Mouse (Mus musculus) layer of hippocampus, adult 2 months (tissue): ENCODE measurements at regions not wholly inside any gene's neighbourhood (a gene's known extent, or its start where the extent isn't known, plus 50 kb on each side); places are given as distances from the start of the nearest gene placed in this dataset.
"Not testable (repeated sequence)": the region's sequence is repeated elsewhere in the genome, so short reads cannot be mapped to it uniquely, and the experiment has no call there.

Experiments
- DNase-seq, 2 experiments: peaks; one replicate each; pipeline ENCODE4 v3.0.0; 2022; ENCODE audit warnings: low spot score in 2 of 2
- H3K27ac ChIP-seq: fragments of 200-600 bp; 2 replicates; pipeline ENCODE4 v1.8.1; 2022
- H3K4me3 ChIP-seq: fragments of 200-600 bp; 2 replicates; pipeline ENCODE4 v1.8.1; 2022; ENCODE audit warnings: mild to moderate bottlenecking
- CTCF ChIP-seq: fragments of 200-600 bp; conservative IDR thresholded peaks from 2 replicates; pipeline ENCODE4 v1.8.1; 2022; ENCODE audit warnings: antibody characterized with exemption, mild to moderate bottlenecking, moderate library complexity

GRCm38 (mm10) chr11:41728839-41729238, 271.8 kb downstream of the Gabrg2 start:
- DNase-seq, result no peak
- TF ChIP-seq CTCF, result no peak
- H3K27ac ChIP-seq, result no peak overlapping the region
- no peak overlapping the region for H3K4me3 ChIP-seq

GRCm38 (mm10) chr11:41716616-41717015, 284.0 kb downstream of the Gabrg2 start:
- DNase-seq, result no peak
- Histone ChIP-seq H3K27ac (no peak overlapping the region), H3K4me3 (no peak overlapping the region)
- no peak for TF ChIP-seq CTCF

- no peak overlapping the region for H3K27ac ChIP-seq
- TF ChIP-seq CTCF, result no peak
- no peak overlapping the region for H3K4me3 ChIP-seq
- no peak for DNase-seq
These were observed 310.0 kb downstream of the Gabrg2 start for GRCm38 (mm10) chr11:41690682-41691081.

DNA sequence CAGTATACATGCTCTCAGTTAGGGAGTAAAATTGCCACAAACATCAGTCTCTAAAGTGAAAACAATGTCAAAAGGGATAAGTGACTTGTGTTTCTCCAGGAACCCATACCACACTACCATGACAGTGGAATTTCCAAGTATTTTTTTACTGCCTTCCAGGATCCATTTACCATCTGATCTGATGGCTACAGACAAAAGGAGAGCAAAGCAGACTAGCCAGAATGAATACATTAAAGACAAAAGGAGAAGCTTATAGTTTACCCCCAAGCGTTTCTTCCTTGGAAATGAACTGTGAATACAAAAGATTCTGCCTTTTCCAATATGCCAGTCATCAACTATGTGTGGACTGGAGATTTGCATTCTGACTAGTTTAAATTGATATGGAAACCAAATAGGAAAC, 317.7 kb downstream of the Gabrg2 start:
- no peak overlapping the region for H3K27ac ChIP-seq
- DNase-seq, result no peak
- H3K4me3 ChIP-seq, result no peak overlapping the region
- TF ChIP-seq CTCF, result no peak

DNA sequence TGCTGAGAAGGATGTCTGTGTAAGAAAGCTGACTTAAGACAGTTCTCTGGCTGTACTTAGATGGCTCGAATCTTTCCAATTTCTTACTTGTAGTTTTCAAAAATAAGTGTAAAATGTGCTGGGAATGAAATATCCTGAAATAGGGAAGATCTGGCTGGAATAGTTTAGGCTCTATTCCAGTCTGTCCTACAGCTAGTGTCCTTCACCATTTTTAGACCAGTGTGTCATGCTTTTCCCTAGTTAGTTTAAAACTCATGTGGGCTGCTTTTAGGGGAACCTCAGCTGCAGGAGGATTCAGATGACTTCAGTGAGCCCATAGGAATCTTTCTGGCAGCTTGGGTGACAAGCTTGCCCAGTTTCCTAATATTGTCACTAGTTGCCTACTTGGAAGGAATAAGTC, 348.1 kb downstream of the Gabrg2 start:
- DNase-seq, result no peak
- Histone ChIP-seq H3K27ac (no peak overlapping the region), H3K4me3 (no peak overlapping the region)
- no peak for TF ChIP-seq CTCF

DNA sequence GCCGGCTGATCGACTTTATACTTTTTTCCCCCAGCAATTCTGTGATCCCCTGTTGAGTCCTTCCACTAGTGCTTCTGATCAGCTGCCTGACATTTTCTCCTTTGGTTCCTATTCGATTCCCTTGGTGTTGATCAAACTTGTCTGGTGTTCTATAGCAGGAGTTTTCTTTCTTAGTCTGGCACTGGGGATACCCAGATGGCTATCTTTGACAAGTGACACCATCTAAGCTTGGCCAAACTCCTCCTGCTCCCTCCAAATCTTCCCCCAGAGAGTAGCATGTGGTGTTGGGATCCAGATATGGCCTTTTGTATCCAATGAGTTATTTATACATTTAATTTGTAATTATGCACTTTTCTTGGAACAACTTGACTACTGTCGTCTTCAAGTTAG, 355.2 kb downstream of the Gabrg2 start:
- Histone ChIP-seq H3K4me3 (no peak overlapping the region), H3K27ac (no peak overlapping the region)
- TF ChIP-seq CTCF, result no peak
- no peak for DNase-seq

- Histone ChIP-seq H3K4me3 (no peak overlapping the region), H3K27ac (no peak overlapping the region)
- no peak for TF ChIP-seq CTCF
- DNase-seq, result no peak
These were observed 355.7 kb downstream of the Gabrg2 start for GRCm38 (mm10) chr11:41644725-41645501.

DNA sequence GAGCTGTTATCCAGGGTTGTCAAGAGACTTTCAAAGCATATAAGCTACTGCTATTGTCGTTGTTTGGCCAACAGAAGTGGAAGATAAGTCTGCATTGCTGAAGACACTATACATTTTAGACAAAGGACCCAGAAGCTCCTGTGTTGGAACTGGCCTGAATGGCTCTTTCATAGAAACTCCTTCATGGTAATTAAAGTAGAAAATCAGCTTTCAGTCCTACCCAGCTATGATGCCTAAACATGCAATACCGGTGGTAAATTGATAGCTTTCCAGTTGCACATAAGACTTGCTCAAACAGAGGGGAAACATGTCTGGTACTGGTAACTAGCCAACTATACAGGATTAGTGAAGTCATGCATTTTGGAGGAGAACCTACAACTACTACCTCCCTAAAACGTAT, 356.6 kb downstream of the Gabrg2 start:
- no peak for TF ChIP-seq CTCF
- Histone ChIP-seq H3K4me3 (no peak overlapping the region), H3K27ac (no peak overlapping the region)
- DNase-seq, result no peak

DNA sequence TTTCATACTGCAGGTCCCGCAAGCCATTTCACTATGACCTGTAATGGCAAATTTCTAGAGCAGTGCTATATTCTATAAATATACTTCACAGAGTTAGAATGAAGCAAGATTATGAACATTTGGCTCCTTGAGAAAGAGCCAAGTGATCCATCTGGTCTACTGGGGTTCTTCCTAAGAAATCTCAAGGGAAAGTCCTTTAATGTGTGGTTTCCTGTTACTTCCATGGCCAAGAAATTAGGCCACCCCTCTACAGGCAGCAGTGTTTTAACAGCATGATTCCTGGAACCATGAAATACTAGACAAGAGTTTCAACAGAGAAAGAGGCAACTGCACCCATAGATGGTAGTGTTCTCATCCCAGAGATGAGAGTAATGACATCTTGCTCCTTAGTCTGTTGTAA, 401.7 kb downstream of the Gabrg2 start:
- Histone ChIP-seq H3K27ac (no peak overlapping the region), H3K4me3 (no peak overlapping the region)
- TF ChIP-seq CTCF, result no peak; the same call in 1 of the 2 replicates
- peak in 1 of 2 experiments; percentile 4 for DNase-seq

DNA sequence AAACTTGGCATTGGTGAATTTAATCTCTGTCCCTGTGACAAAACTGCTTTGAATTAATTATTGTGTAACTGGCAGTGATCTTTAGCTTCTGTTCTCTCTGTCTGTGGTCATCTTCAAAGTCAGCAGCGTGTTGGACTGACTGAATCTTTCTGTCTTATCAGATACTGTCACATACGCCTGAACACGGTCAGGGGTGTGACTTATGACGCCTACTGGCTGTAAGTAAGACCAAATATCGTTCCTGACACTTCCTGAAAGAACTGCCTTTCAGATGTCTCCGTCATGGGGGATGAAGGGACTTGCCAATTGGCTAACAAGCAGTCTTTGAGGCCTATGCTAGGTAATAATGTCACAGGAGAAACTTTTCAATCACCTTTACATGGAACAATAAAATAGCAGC, 402.2 kb downstream of the Gabrg2 start:
- no peak for DNase-seq
- Histone ChIP-seq H3K27ac (no peak overlapping the region), H3K4me3 (no peak overlapping the region)
- TF ChIP-seq CTCF, result no peak

DNA sequence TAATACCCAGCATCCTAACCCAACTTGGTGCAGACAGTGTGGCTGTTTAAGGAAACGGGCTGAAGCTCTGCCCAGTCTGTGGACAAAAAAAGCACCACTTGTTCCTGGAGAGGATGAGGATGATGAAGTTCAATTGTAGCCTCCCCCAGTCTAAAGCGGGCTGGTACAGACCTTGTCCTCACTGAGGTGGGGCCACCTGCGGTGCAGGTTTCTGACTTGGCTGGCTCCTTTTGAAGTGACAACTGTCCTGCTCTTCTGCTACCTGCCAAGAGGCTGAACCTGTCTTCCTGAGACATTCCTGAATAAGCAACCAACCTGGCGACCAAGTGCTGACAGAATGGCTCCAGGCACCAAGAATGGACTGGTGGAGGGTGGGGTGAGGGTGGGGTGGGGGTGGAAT, 409.2 kb downstream of the Gabrg2 start:
- not testable (repeated sequence) for H3K27ac ChIP-seq, DNase-seq, H3K4me3 ChIP-seq
